Mouse (Mus musculus): Measurements from ENCODE around the gene Tmem117. TPM values are rescaled to one million over a fixed set of nuclear protein-coding genes. Genes with fewer than 3 reads are reported as not detected.

Tmem117 gene
- polyA plus RNA-seq, 2 experiments from 2014 or later: 0.49 TPM; not detected in 1

- no peak for ATAC-seq
Measured at GRCm38 (mm10) chr15:94903188-94903587, 274.2 kb downstream of the Tmem117 start.

- ATAC-seq: no peak
Measured at GRCm38 (mm10) chr15:94904672-94905407, 275.8 kb downstream of the Tmem117 start.

- no peak for ATAC-seq
Measured at GRCm38 (mm10) chr15:94921672-94922071, 292.6 kb downstream of the Tmem117 start.

- ATAC-seq: no peak
Measured at GRCm38 (mm10) chr15:94927986-94928385, 299.0 kb downstream of the Tmem117 start.

- no peak for ATAC-seq
Measured at GRCm38 (mm10) chr15:94930743-94931142, 301.7 kb downstream of the Tmem117 start.

- ATAC-seq: no peak
Measured at GRCm38 (mm10) chr15:94933044-94933443, 304.0 kb downstream of the Tmem117 start.

- no peak for ATAC-seq
Measured at GRCm38 (mm10) chr15:94933480-94933879, 304.4 kb downstream of the Tmem117 start.

GRCm38 (mm10) chr15:94941954-94942353 lies 312.9 kb downstream of the Tmem117 start:
- ATAC-seq: no peak

GRCm38 (mm10) chr15:94942465-94942864 lies 313.4 kb downstream of the Tmem117 start:
- ATAC-seq: no peak

- no peak for ATAC-seq
Measured at GRCm38 (mm10) chr15:94943891-94944290, 314.9 kb downstream of the Tmem117 start.

GRCm38 (mm10) chr15:94951382-94952048 lies 322.5 kb downstream of the Tmem117 start:
- ATAC-seq: no peak

GRCm38 (mm10) chr15:94956697-94957096 lies 327.7 kb downstream of the Tmem117 start:
- no peak for ATAC-seq

GRCm38 (mm10) chr15:94957202-94957601 lies 328.2 kb downstream of the Tmem117 start:
- ATAC-seq: no peak

GRCm38 (mm10) chr15:94967004-94967403 lies 338.0 kb downstream of the Tmem117 start:
- ATAC-seq: no peak

- no peak for ATAC-seq
Measured at GRCm38 (mm10) chr15:94968403-94969180, 339.6 kb downstream of the Tmem117 start.

GRCm38 (mm10) chr15:94981798-94982197 lies 352.8 kb downstream of the Tmem117 start:
- no peak for ATAC-seq

- no peak for ATAC-seq
Measured at GRCm38 (mm10) chr15:94995352-94995751, 366.3 kb downstream of the Tmem117 start.

- ATAC-seq: no peak
Measured at GRCm38 (mm10) chr15:95005121-95005824, 376.2 kb downstream of the Tmem117 start.

- ATAC-seq: no peak
Measured at GRCm38 (mm10) chr15:95022251-95022650, 393.2 kb downstream of the Tmem117 start.

GRCm38 (mm10) chr15:95024401-95024800 lies 395.4 kb downstream of the Tmem117 start:
- no peak for ATAC-seq

GRCm38 (mm10) chr15:95028862-95029486 lies 399.9 kb downstream of the Tmem117 start:
- no peak for ATAC-seq

- ATAC-seq: no peak
Measured at GRCm38 (mm10) chr15:95029487-95029875, 400.4 kb downstream of the Tmem117 start.

All from activated CD4-positive, CD25-positive, alpha-beta regulatory T cell, adult 4 months (primary cell).